Mouse (Mus musculus) kidney, embryonic 14.5 days (tissue): ENCODE data around the gene 6430550D23Rik. TPM values are rescaled to one million over a fixed set of nuclear protein-coding genes. Genes with fewer than 3 reads are reported as not detected.

Experiments used
- ATAC-seq: fragments of 200-750 bp; cut with Nextera tagmentation; 2 replicates; pipeline ENCODE4 v1.8.0; 2017; ENCODE audit warnings: moderate number of reproducible peaks, mild to moderate bottlenecking, moderate TSS enrichment, moderate library complexity; ENCODE audit not compliant: low FRiP score, low TSS enrichment
- H3K27ac ChIP-seq: fragments of 300-500 bp; sonication (generic); 2 replicates; pipeline ENCODE4 v1.5.1; 2014; ENCODE audit warnings: low read depth, mild to moderate bottlenecking, low read length, moderate library complexity, mixed read lengths
- H3K27me3 ChIP-seq: fragments of 300-500 bp; sonication (generic); 2 replicates; pipeline ENCODE4 v1.6.1; 2014; ENCODE audit warnings: mild to moderate bottlenecking, low read length; ENCODE audit not compliant: control insufficient read depth, insufficient read depth
- H3K36me3 ChIP-seq: fragments of 300-500 bp; sonication (generic); 2 replicates; pipeline ENCODE4 v1.6.1; 2014; ENCODE audit warnings: low read length, mixed read lengths; ENCODE audit not compliant: control insufficient read depth, insufficient read depth
- H3K4me1 ChIP-seq: fragments of 300-500 bp; sonication (generic); 2 replicates; pipeline ENCODE4 v1.6.1; 2014; ENCODE audit warnings: low read length, mixed read lengths; ENCODE audit not compliant: control insufficient read depth, insufficient read depth
- H3K4me2 ChIP-seq: fragments of 300-500 bp; sonication (generic); replicated peaks from 2 replicates; pipeline ENCODE4 v1.6.1; 2014; ENCODE audit warnings: low read depth, mild to moderate bottlenecking, low read length
- H3K4me3 ChIP-seq: fragments of 300-500 bp; sonication (generic); 2 replicates; pipeline ENCODE4 v1.5.1; 2014; ENCODE audit warnings: mild to moderate bottlenecking, low read length
- H3K9ac ChIP-seq: fragments of 300-500 bp; sonication (generic); 2 replicates; pipeline ENCODE4 v1.6.1; 2014; ENCODE audit warnings: low read depth, mild to moderate bottlenecking, low read length, moderate library complexity
- H3K9me3 ChIP-seq: fragments of 300-500 bp; sonication (generic); 2 replicates; pipeline ENCODE4 v1.6.1; 2016; ENCODE audit warnings: low read length; ENCODE audit not compliant: control insufficient read depth
- WGBS: fragments of 180-500 bp; shearing (Covaris S2); extraction: QIAGEN DNeasy Blood & Tissue Kit; methylation state at CpG from one replicate; pipeline ENCODE4 v1.1.7; 2014; 5-methylcytosine and 5-hydroxymethylcytosine counted together
- polyA plus RNA-seq: library from polyadenylated mRNA; unstranded; fragments of >200 nt; fragmentation: Nextera tagmentation; extraction: Ambion mirVana; gene quantifications from 2 replicates; pipeline ENCODE4 v1.2.1, GENCODE M21; 2014

The 6430550D23Rik gene
- polyA plus RNA-seq, 1 experiment from 2014 or later: 1.7 TPM

DNA sequence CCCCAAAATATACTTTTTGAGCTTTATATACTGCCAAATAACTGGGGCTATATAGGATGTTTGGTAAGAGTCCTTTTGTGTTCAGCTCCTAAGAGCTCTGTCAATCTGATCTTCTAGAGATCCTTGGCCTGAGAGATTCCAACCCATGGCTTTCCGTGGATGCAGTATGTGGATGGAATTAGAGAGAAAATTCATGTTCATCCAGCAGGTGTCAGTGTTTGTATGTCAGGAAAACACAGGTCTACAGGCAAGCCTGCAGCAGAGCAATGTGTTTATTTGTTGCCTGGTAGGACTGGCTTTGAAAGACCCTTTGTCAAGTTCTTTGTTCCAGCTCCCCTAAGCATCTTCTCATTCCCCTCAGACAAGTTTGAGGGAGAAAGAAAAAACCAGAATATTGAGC is 44.8 kb downstream of the 6430550D23Rik start:
- H3K27me3 ChIP-seq: no peaks in the 10 kb centered on the region
- peaks cover 56% of the 10 kb centered on the region for H3K36me3 ChIP-seq
- WGBS: 44% methylated on average over 1 of the region's 1 CpGs
- H3K4me3 ChIP-seq: no peak overlapping the region
- no peaks in the 10 kb centered on the region for H3K9me3 ChIP-seq
- no peaks in the 10 kb centered on the region for H3K4me1 ChIP-seq
- no peak for ATAC-seq
- H3K27ac ChIP-seq: no peak overlapping the region
- no peak overlapping the region for H3K4me2 ChIP-seq
- H3K9ac ChIP-seq: no peak overlapping the region

DNA sequence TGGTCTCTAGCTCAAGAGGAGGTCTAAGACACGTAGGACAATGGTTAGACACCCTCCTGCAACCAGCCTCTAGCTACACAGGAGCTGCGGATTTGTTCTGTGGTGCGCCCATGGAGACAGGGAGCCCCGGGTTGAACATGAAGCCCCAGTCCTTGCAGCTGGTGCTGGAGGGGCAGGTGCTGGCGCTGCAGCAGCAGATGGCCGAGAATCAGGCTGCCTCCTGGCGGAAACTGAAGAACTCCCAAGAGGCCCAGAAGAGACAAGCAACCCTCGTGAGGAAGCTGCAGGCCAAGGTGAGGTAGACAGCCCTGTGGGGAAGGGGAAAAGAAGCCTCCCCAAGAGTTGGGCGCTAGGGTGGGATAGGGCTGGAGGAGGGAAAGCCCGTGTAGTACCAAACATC is 45.9 kb downstream of the 6430550D23Rik start:
- 79% methylated on average over 10 of the region's 10 CpGs for WGBS
- Histone ChIP-seq H3K9me3 (no peaks in the 10 kb centered on the region), H3K4me2 (no peak overlapping the region), H3K4me1 (peaks cover 5% of the 10 kb centered on the region; the same call in 1 of the 2 replicates), H3K27ac (no peak overlapping the region), H3K4me3 (no peak overlapping the region), H3K27me3 (no peaks in the 10 kb centered on the region), H3K9ac (no peak overlapping the region), H3K36me3 (peaks cover 45% of the 10 kb centered on the region)
- no peak for ATAC-seq

DNA sequence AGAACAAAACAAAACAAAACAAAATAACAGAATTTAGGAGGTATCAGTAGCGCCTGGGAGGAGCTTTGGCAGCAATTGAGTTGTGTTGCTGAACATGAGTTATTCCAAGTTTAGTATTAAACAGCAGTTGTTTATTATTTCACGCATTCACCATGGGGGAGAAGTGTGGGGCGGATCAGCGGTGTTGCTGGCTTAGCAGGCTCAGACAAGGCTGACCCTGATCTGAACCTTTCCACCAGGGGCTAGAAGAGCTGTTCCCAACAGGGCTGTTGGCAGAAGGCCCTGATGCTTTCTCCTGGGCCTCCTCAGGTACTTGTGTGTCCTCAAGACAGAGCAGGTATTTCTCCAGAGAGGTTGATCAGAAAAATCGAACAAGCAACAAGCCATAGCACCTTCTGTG is 47.8 kb downstream of the 6430550D23Rik start:
- Histone ChIP-seq H3K4me3 (no peak overlapping the region), H3K9ac (no peak overlapping the region), H3K4me2 (no peak overlapping the region), H3K36me3 (peaks cover 28% of the 10 kb centered on the region), H3K9me3 (no peaks in the 10 kb centered on the region), H3K4me1 (peaks cover 5% of the 10 kb centered on the region; the same call in 1 of the 2 replicates), H3K27ac (no peak overlapping the region), H3K27me3 (no peaks in the 10 kb centered on the region)
- no peak for ATAC-seq
- WGBS: 87% methylated on average over 5 of the region's 5 CpGs

DNA sequence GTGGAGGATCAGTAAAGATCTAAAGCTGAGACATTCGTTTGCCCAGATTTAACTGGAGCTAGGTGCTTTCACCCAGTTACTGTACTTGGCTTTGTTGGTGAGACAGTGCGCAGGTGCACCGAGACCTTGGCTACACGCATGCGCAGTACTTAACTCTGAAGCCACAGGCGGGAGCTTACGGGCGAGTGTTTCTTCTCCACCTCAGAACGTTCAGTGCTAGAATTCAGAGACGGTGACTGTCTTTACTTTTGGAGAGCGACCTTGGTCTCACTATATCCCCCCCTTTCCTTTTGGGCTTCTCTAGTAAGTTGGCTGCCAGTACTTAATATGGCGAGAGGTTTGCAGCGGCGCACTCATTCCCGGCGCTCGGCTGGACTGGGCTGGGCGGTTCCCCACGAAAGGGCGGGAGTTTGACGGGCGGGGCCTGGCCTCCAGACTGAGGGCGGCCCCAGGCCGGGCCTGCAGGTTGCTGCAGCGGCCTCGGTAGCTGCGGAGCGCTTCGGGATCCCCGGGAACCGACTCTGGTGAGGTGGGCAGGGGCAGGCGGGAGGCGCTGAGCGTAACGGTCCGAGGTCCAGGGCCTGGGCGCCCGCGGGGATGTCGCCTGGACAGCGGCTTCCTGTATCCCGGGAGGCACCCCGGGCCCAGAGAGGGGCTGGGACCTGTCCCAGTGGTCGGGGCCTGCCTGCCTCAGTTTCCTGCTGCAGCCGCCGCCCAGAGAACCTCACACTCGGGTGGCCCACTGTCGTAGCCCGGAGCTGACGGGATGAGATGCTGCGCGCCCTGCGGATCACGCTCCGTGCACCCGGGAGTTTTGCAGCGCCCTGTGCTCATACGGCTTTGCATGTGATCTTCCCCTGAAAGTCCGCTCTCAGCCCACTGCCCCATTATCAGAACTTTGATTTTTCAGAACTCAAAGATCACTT is 51.4 kb downstream of the 6430550D23Rik start, which contains the start of gene Cep250:
TSS of gene Cep250 (plus strand) at position 325 of the 926 bp plus-strand sequence.
- ATAC-seq: peak; percentile 98
- Histone ChIP-seq H3K27me3 (no peaks in the 10 kb centered on the region), H3K4me1 (peaks cover 5% of the 10 kb centered on the region; the same call in 1 of the 2 replicates), H3K27ac (peak within 1 kb of the TSS; percentile 81), H3K9ac (peak within 1 kb of the TSS; percentile 96), H3K9me3 (no peaks in the 10 kb centered on the region), H3K4me3 (peak within 1 kb of the TSS; percentile 91), H3K36me3 (no peaks in the 10 kb centered on the region), H3K4me2 (peak within 1 kb of the TSS; percentile 60)
- WGBS: under 1% methylated on average over 58 of the region's 59 CpGs

DNA sequence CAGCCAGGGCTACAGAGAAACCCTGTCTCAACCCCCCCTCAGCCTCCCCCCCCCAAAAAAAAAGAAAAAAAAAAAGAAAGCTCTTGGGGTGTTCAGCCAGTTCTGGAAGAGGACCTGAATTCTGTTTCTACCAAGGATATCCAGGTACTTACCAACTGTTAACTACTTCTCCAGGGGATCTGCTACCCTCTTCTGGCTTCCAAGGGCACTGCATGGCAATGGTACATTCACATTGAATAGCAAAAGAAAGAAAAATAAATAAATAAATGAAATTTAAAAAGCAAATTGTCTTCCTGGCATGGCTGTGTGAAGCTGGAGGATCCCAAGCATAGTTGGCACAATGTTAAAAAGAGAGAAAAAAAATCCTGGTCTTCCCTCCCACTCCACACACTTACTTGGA is 55.8 kb downstream of the 6430550D23Rik start:
- no peak overlapping the region for H3K4me2 ChIP-seq
- no peak overlapping the region for H3K27ac ChIP-seq
- no peak overlapping the region for H3K9ac ChIP-seq
- no peaks in the 10 kb centered on the region for H3K36me3 ChIP-seq
- H3K4me3 ChIP-seq: no peak overlapping the region
- ATAC-seq: no peak
- H3K27me3 ChIP-seq: no peaks in the 10 kb centered on the region
- no peaks in the 10 kb centered on the region for H3K4me1 ChIP-seq
- no peaks in the 10 kb centered on the region for H3K9me3 ChIP-seq

DNA sequence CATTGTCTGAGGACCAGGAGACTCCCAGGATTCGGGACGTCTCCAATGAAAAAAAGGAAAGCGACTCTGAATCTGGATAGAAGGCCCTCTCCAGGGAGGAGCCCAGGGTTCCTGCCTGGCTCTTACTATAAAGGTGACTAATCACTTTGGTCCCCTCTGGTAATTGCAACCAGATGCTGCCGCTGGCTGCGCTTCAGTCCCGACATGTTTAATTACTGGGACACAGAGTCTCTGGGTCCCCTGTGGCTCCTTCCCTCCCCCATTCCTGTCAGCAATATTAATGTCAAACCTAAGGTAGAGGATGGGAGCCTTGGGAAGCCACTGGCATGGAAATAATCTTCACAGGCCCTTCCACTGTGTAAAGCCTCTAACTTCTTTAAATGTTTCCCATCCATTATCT is 58.4 kb downstream of the 6430550D23Rik start:
- no peak overlapping the region for H3K27ac ChIP-seq
- H3K4me2 ChIP-seq: no peak overlapping the region
- no peaks in the 10 kb centered on the region for H3K36me3 ChIP-seq
- H3K9me3 ChIP-seq: no peaks in the 10 kb centered on the region
- H3K4me3 ChIP-seq: no peak overlapping the region
- WGBS: 6% methylated on average over 6 of the region's 6 CpGs
- peaks cover 3% of the 10 kb centered on the region; the same call in 1 of the 2 replicates for H3K4me1 ChIP-seq
- H3K27me3 ChIP-seq: no peaks in the 10 kb centered on the region
- no peak overlapping the region for H3K9ac ChIP-seq
- no peak for ATAC-seq

DNA sequence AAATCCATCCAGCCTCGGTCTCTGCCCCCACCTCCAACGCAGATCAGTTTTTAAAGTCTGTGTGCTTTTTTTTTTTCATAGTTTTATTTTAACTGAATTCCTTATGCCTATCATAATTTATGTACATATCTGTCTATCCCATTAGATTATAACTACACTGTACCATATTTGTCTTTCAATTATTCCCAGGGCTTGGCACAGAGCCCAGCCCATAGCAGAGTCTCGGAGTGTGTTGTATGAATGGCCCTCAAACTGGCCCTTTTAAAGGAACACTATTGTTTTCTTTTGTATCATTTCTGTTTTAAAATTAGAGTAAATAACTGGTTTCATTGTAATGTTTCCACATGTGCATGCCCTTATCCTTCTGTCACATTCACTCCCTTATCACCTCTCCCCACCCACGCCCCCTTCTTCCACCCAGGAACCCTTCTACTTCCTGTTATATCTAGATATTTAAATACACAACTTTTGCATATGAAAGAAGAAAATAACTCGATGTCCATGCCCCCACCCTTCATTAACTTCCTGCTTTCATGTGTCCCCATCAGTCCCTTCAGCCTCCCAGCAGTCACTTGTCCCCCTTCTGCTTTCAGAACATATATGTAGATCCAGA is 60.3 kb downstream of the 6430550D23Rik start:
- Histone ChIP-seq H3K36me3 (no peaks in the 10 kb centered on the region), H3K27ac (no peak overlapping the region), H3K4me3 (no peak overlapping the region), H3K9ac (no peak overlapping the region), H3K9me3 (no peaks in the 10 kb centered on the region), H3K27me3 (no peaks in the 10 kb centered on the region), H3K4me2 (no peak overlapping the region), H3K4me1 (peaks cover 9% of the 10 kb centered on the region; the same call in 1 of the 2 replicates)
- no peak for ATAC-seq
- 61% methylated on average over 5 of the region's 5 CpGs for WGBS

DNA sequence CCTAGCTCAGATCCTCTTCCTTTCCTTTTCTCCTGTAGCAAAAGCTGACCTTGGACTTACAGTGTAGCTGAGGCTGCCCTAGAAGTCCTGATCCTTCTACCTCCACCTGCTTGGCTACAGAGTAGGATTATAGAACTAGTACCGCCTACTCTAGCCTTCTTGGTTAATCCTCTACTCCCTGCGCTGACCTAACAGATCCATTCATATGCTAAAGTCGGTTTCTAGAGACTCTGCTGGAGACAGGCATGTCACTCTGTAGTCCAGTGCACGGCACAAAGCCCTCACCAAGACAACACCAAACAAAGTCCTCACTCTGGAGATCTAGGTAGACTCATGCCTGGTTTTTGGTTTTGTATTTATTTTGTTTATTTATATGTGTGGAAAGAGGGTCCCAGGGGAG is 61.3 kb downstream of the 6430550D23Rik start:
- H3K4me1 ChIP-seq: peaks cover 9% of the 10 kb centered on the region; the same call in 1 of the 2 replicates
- no peak overlapping the region for H3K27ac ChIP-seq
- no peak overlapping the region for H3K4me3 ChIP-seq
- no peak overlapping the region for H3K4me2 ChIP-seq
- WGBS: 29% methylated on average over 4 of the region's 4 CpGs
- no peaks in the 10 kb centered on the region for H3K27me3 ChIP-seq
- no peaks in the 10 kb centered on the region for H3K36me3 ChIP-seq
- no peak for ATAC-seq
- H3K9me3 ChIP-seq: no peaks in the 10 kb centered on the region
- no peak overlapping the region for H3K9ac ChIP-seq

DNA sequence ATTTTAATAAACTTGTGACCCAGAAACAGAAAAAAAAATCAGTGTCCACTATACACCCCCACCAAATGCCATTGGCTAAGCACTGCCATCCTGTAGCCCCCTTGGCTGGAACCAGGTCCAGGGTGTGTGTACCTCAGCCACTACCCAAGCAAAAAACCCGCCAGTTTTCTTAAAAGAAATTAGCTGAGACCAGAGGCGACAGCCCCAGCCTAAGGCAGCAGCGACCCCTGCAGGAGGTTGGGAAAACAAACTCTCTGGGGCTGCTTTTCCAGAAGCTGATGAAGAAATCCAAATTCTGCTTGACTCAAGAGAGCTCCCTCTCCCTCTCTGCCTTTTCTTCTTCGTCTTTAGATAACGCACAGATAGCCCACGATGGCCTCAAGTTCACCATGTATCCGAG is 61.7 kb downstream of the 6430550D23Rik start:
- no peak for ATAC-seq
- WGBS: under 1% methylated on average over 7 of the region's 7 CpGs
- Histone ChIP-seq H3K9ac (no peak overlapping the region), H3K4me3 (no peak overlapping the region), H3K4me2 (no peak overlapping the region), H3K9me3 (no peaks in the 10 kb centered on the region), H3K36me3 (no peaks in the 10 kb centered on the region), H3K27me3 (no peaks in the 10 kb centered on the region), H3K27ac (no peak overlapping the region), H3K4me1 (peaks cover 9% of the 10 kb centered on the region; the same call in 1 of the 2 replicates)
